Mouse (Mus musculus) neural tube, embryonic 11.5 days (tissue): ENCODE results near the gene Gm11444. TPM values are rescaled to one million over a fixed set of nuclear protein-coding genes. Genes with fewer than 3 reads are reported as not detected.

Experiments
- ATAC-seq: fragments of 200-750 bp; cut with Nextera tagmentation; 2 replicates; pipeline ENCODE4 v1.8.0; 2017; ENCODE audit warnings: moderate number of reproducible peaks, mild to moderate bottlenecking, moderate TSS enrichment, moderate library complexity; ENCODE audit not compliant: insufficient read depth, low FRiP score, low TSS enrichment
- DNase-seq: peaks from one replicate; pipeline ENCODE4 v3.0.0-alpha.2; 2015; ENCODE audit warnings: low spot score
- H3K27ac ChIP-seq: fragments of 300-500 bp; sonication (generic); 2 replicates; pipeline ENCODE4 v1.5.1; 2014; ENCODE audit warnings: low read depth, mild to moderate bottlenecking, low read length
- H3K27me3 ChIP-seq: fragments of 300-500 bp; sonication (generic); 2 replicates; pipeline ENCODE4 v1.6.1; 2014; ENCODE audit warnings: mild to moderate bottlenecking, low read length, mixed read lengths; ENCODE audit not compliant: control insufficient read depth, insufficient read depth
- H3K36me3 ChIP-seq: fragments of 300-500 bp; sonication (generic); 2 replicates; pipeline ENCODE4 v1.6.1; 2014; ENCODE audit warnings: mild to moderate bottlenecking, low read length, moderate library complexity, mixed read lengths; ENCODE audit not compliant: control insufficient read depth, insufficient read depth
- H3K4me1 ChIP-seq: fragments of 300-500 bp; sonication (generic); 2 replicates; pipeline ENCODE4 v1.6.1; 2014; ENCODE audit warnings: low read length, mixed read lengths; ENCODE audit not compliant: control insufficient read depth, insufficient read depth
- H3K4me2 ChIP-seq: fragments of 300-500 bp; sonication (generic); 2 replicates; pipeline ENCODE4 v1.6.1; 2014; ENCODE audit warnings: low read depth, mild to moderate bottlenecking, moderate library complexity
- H3K4me3 ChIP-seq: fragments of 300-500 bp; sonication (generic); 2 replicates; pipeline ENCODE4 v1.5.1; 2014; ENCODE audit warnings: low read depth, low read length
- H3K9ac ChIP-seq: fragments of 300-500 bp; sonication (generic); 2 replicates; pipeline ENCODE4 v1.6.1; 2014; ENCODE audit warnings: mild to moderate bottlenecking, low read length
- H3K9me3 ChIP-seq: fragments of 300-500 bp; sonication (generic); 2 replicates; pipeline ENCODE4 v1.6.1; 2016; ENCODE audit warnings: low read length; ENCODE audit not compliant: control insufficient read depth
- WGBS: fragments of 180-500 bp; shearing (Covaris S2); extraction: QIAGEN DNeasy Blood & Tissue Kit; methylation state at CpG from one replicate; pipeline ENCODE4 v1.1.7; 2014; 5-methylcytosine and 5-hydroxymethylcytosine counted together
- polyA plus RNA-seq: library from polyadenylated mRNA; unstranded; fragments of >200 nt; fragmentation: Nextera tagmentation; extraction: Ambion mirVana; gene quantifications from 2 replicates; pipeline ENCODE4 v1.2.1, GENCODE M21; 2014

Gene Gm11444
- polyA plus RNA-seq, 1 experiment from 2014 or later: not detected

DNA sequence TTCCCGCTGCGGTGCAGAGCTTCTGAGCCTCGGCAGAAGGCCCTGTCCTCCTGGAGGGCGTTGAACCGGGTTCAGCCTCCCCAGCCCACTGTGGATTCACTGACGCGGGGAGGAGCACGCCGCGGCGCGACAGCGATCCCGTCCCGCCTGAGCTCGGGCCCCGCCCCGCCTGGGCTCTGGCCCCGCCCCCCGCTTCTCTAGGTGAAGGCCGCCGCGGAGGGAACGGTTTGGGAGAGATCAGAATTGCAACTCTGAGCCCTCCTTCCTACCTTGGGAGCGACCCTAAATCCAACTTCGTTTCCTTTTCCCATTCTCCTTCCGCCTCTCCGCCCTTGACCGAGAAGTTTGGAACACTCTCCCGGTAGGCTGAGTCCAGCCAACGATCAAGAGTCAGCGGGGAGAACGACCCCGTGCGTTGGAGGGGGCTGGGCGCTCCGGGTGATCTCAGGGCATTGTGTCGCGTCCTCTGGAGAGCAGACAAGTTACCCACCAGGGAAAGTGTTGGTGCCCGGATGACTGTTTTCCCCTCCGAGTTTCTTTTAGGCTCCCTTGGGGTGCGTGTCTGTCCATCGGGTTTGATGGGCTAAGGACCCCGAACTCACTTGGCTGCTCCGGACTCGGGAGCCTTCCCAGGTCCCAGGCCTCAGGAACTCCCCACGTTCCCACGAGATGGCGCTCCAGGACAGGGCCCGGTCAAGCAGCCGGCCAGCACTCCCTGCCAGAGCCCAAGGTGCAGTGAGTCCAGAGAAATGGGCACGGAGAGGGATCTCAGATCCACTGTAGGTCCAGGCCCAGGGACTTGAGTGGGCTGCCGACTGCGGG, 5.8 kb downstream of the Gm11444 start:
- peaks cover 50% of the 10 kb centered on the region for H3K27me3 ChIP-seq
- DNase-seq: peak; percentile 92
- no peak overlapping the region for H3K27ac ChIP-seq
- H3K36me3 ChIP-seq: no peaks in the 10 kb centered on the region
- peak; percentile 57 for ATAC-seq
- peak overlapping the region; percentile 8 for H3K9ac ChIP-seq
- no peaks in the 10 kb centered on the region for H3K9me3 ChIP-seq
- WGBS: under 1% methylated on average over 52 of the region's 54 CpGs
- peak overlapping the region; percentile 33 for H3K4me3 ChIP-seq
- peak overlapping the region; percentile 88 for H3K4me2 ChIP-seq
- H3K4me1 ChIP-seq: peaks cover 14% of the 10 kb centered on the region

DNA sequence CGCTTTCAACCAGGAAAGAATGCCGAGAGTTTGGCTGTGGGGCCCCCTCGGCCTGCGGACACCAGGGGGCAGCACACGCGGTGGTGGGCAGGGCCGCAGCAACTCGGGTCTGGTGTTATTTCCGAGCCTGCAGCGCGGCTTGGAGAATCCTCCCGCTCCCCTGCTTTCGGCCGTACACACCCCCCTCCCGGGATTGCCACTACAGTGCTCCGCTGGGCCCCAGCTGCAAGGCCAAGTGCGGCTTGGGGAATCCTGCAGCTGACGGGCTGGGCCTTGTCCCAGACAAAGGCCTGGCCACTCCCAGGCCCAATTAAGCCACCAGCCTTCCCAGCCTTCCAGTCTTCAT, 6.8 kb downstream of the Gm11444 start:
- Histone ChIP-seq H3K27ac (0 out of 2 replicates have a peak overlapping the region, but pooled peaks have one; percentile 42), H3K4me1 (peaks cover 14% of the 10 kb centered on the region), H3K4me3 (peak overlapping the region; percentile 33), H3K9me3 (no peaks in the 10 kb centered on the region), H3K27me3 (peaks cover 60% of the 10 kb centered on the region), H3K4me2 (peak overlapping the region; percentile 88), H3K36me3 (no peaks in the 10 kb centered on the region), H3K9ac (0 out of 2 replicates have a peak overlapping the region, but pooled peaks have one; percentile 5)
- WGBS: under 1% methylated on average over 18 of the region's 18 CpGs
- peak; percentile 87 for DNase-seq
- peak; percentile 24 for ATAC-seq

- no peaks in the 10 kb centered on the region for H3K9me3 ChIP-seq
- DNase-seq: peak; percentile 34
- no peak overlapping the region for H3K9ac ChIP-seq
- no peak for ATAC-seq
- no peaks in the 10 kb centered on the region for H3K36me3 ChIP-seq
- H3K4me2 ChIP-seq: peak overlapping the region; percentile 88
- H3K4me3 ChIP-seq: peak overlapping the region; percentile 33; the same call in 1 of the 2 replicates
- no peak overlapping the region for H3K27ac ChIP-seq
- WGBS: 4% methylated on average over 24 of the region's 24 CpGs
- H3K27me3 ChIP-seq: peaks cover 64% of the 10 kb centered on the region
- H3K4me1 ChIP-seq: peaks cover 20% of the 10 kb centered on the region
These were observed 7.4 kb downstream of the Gm11444 start for GRCm38 (mm10) chr11:85842596-85843346.

GRCm38 (mm10) chr11:85841980-85842379, 8.2 kb downstream of the Gm11444 start:
- under 1% methylated on average over 31 of the region's 32 CpGs for WGBS
- Histone ChIP-seq H3K4me1 (peaks cover 25% of the 10 kb centered on the region), H3K4me3 (peak overlapping the region; percentile 14), H3K4me2 (peak overlapping the region; percentile 43), H3K9me3 (no peaks in the 10 kb centered on the region), H3K27me3 (peaks cover 72% of the 10 kb centered on the region), H3K27ac (no peak overlapping the region), H3K9ac (no peak overlapping the region; the same call in 1 of the 2 replicates), H3K36me3 (no peaks in the 10 kb centered on the region)
- ATAC-seq (peak; percentile 35), DNase-seq (peak; percentile 90)

DNA sequence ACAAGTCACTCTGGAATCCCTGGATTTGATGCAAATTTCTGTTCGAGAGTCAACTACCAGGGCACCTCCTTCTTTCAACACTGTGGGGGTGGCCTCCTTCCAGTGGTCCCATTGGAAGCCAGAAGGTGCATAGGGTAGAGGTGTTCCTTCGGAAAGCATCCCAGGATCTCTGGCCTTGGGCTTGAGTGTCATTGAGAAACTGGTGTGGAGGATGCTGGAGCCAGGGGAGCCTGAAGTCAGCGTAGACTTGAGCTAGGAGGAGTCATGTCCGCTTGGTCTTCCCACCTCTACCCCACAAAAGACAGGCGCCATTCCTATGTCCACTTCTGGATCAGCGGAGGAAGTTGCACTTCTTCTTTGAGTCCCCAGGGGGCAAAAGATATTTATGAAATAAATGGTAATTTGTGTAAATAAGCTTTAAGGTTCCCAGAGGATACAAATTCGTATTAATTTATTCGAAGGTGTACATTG, 8.9 kb downstream of the Gm11444 start:
- H3K27ac ChIP-seq: no peak overlapping the region
- ATAC-seq: no peak
- peaks cover 79% of the 10 kb centered on the region for H3K27me3 ChIP-seq
- peak overlapping the region; percentile 14; the same call in 1 of the 2 replicates for H3K4me3 ChIP-seq
- 7% methylated on average over 8 of the region's 8 CpGs for WGBS
- no peaks in the 10 kb centered on the region for H3K9me3 ChIP-seq
- no peak overlapping the region for H3K9ac ChIP-seq
- no peaks in the 10 kb centered on the region for H3K36me3 ChIP-seq
- peak; percentile 51 for DNase-seq
- peaks cover 25% of the 10 kb centered on the region for H3K4me1 ChIP-seq
- peak overlapping the region; percentile 22; the same call in 1 of the 2 replicates for H3K4me2 ChIP-seq

- H3K9me3 ChIP-seq: no peaks in the 10 kb centered on the region
- H3K4me1 ChIP-seq: peaks cover 25% of the 10 kb centered on the region
- no peaks in the 10 kb centered on the region for H3K36me3 ChIP-seq
- no peak overlapping the region for H3K27ac ChIP-seq
- DNase-seq (peak; percentile 51), ATAC-seq (no peak)
- H3K4me2 ChIP-seq: peak overlapping the region; percentile 22; the same call in 1 of the 2 replicates
- peaks cover 82% of the 10 kb centered on the region for H3K27me3 ChIP-seq
- 2% methylated on average over 21 of the region's 21 CpGs for WGBS
- H3K4me3 ChIP-seq: peak overlapping the region; percentile 20; the same call in 1 of the 2 replicates
- H3K9ac ChIP-seq: peak overlapping the region; percentile 0
These were observed 9.4 kb downstream of the Gm11444 start for GRCm38 (mm10) chr11:85840803-85841145.

DNA sequence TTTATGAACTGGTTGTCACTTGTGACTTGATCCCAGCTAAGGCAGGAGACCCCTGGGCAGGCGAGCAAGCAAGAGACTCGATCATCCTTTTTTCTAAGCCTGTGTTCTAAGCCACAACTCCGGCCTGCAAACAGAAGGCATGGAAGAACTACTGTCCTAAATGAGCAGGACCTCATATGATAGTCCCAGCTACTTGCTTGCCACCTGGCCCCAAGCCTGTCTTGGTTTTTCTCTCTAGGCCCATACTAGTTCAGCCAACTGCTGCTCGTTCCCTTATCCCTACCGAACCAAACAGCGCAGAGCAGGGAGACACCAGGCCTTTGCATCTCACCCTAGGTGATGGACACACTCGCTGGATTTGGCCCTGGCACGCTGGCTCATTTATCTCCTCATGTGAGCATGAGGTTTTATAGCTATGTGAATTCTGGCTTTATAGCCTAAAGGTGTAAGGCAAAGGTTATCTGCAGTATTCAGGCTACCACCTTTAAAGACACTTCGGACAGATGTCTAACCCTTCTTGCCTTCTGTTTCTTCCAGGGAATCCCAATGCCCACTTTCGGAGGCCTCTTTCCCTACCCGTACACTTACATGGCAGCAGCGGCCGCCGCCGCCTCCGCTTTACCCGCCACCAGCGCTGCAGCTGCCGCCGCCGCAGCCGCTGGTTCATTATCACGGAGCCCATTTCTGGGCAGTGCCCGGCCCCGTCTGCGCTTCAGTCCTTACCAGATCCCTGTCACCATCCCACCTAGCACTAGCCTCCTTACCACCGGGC, 9.9 kb downstream of the Gm11444 start:
- no peaks in the 10 kb centered on the region for H3K9me3 ChIP-seq
- peaks cover 25% of the 10 kb centered on the region for H3K4me1 ChIP-seq
- DNase-seq (peak; percentile 34), ATAC-seq (no peak)
- whole genome bisulfite sequencing: 3% methylated on average over 27 of the region's 27 CpGs
- peak overlapping the region; percentile 22 for H3K4me2 ChIP-seq
- H3K27me3 ChIP-seq: peaks cover 82% of the 10 kb centered on the region
- H3K36me3 ChIP-seq: no peaks in the 10 kb centered on the region
- H3K27ac ChIP-seq: no peak overlapping the region
- peak overlapping the region; percentile 20 for H3K4me3 ChIP-seq
- H3K9ac ChIP-seq: no peak overlapping the region; the same call in 1 of the 2 replicates
